Mouse (Mus musculus) stomach, postnatal 0 days (tissue): ENCODE measurements around the gene Spint4. TPM values are rescaled to one million over a fixed set of nuclear protein-coding genes. Genes with fewer than 3 reads are reported as not detected.

ENCODE experiments used
- ATAC-seq: fragments of 200-750 bp; cut with Nextera tagmentation; 2 replicates; pipeline ENCODE4 v1.8.0; 2017; ENCODE audit not compliant: low FRiP score, low TSS enrichment
- DNase-seq: peaks from one replicate; pipeline ENCODE4 v3.0.0-alpha.2; 2016; ENCODE audit warnings: low spot score
- H3K27ac ChIP-seq: fragments of 300-500 bp; sonication (generic); replicated peaks from 2 replicates; pipeline ENCODE4 v1.5.1; 2014; ENCODE audit warnings: mild to moderate bottlenecking, control low read depth
- H3K27me3 ChIP-seq: fragments of 300-500 bp; sonication (generic); 2 replicates; pipeline ENCODE4 v1.6.1; 2014; ENCODE audit warnings: low read length; ENCODE audit not compliant: control insufficient read depth, insufficient read depth
- H3K36me3 ChIP-seq: fragments of 300-500 bp; sonication (generic); 2 replicates; pipeline ENCODE4 v1.6.1; 2014; ENCODE audit warnings: low read length, mixed read lengths; ENCODE audit not compliant: control insufficient read depth, insufficient read depth
- H3K4me1 ChIP-seq: fragments of 300-500 bp; sonication (generic); replicated peaks from 2 replicates; pipeline ENCODE4 v1.6.1; 2014; ENCODE audit warnings: antibody characterized with exemption; ENCODE audit not compliant: control insufficient read depth, insufficient read depth
- H3K4me2 ChIP-seq: fragments of 300-500 bp; sonication (generic); replicated peaks from 2 replicates; pipeline ENCODE4 v1.6.1; 2014; ENCODE audit warnings: low read depth, mild to moderate bottlenecking, control low read depth, moderate library complexity
- H3K4me3 ChIP-seq: fragments of 300-500 bp; sonication (generic); 2 replicates; pipeline ENCODE4 v1.5.1; 2014; ENCODE audit warnings: low read depth, low read length, control low read depth
- H3K9ac ChIP-seq: fragments of 300-500 bp; sonication (generic); 2 replicates; pipeline ENCODE4 v1.6.1; 2014; ENCODE audit warnings: mild to moderate bottlenecking, low read length, control low read depth, mixed read lengths
- H3K9me3 ChIP-seq: fragments of 300-500 bp; sonication (generic); 2 replicates; pipeline ENCODE4 v1.6.1; 2016; ENCODE audit warnings: low read length; ENCODE audit not compliant: control insufficient read depth
- CTCF ChIP-seq: IDR thresholded peaks from 2 replicates; pipeline ENCODE4 v1.5.1; 2016; ENCODE audit warnings: antibody characterized with exemption, low read depth, mild to moderate bottlenecking, moderate library complexity
- EP300 ChIP-seq: optimal IDR thresholded peaks from 2 replicates; pipeline ENCODE3; 2016; ENCODE audit warnings: antibody characterized with exemption
- WGBS: fragments of 180-500 bp; shearing (Covaris S2); extraction: QIAGEN DNeasy Blood & Tissue Kit; methylation state at CpG from one replicate; pipeline ENCODE4 v1.1.7; 2014; 5-methylcytosine and 5-hydroxymethylcytosine counted together
- polyA plus RNA-seq: library from polyadenylated mRNA; unstranded; fragments of >200 nt; fragmentation: Nextera tagmentation; extraction: Ambion mirVana; gene quantifications from 2 replicates; pipeline ENCODE4 v1.2.1, GENCODE M21; 2015

Spint4 gene
- polyA plus RNA-seq, 1 experiment from 2014 or later = not detected

DNA sequence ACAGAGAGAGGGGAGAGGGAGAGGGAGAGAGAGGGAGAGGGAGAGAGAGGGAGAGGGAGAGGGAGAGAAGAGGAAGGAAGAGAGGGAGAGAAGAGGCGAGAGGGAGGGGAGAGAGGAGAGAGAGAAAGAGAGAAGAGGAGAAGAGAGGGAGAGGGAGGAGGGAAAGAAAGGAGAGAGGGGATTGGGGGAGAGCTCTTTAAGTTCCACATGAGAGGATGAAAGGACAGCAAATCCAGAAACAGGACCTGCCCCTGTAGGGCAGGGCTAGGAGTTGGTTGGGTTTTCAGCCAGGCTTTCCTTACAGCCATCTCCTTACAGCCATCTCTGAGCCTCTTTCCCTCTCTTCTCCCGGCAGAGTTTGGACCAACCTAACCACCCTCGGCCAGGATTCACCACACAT, 13.5 kb upstream of the Spint4 start, which contains the start of gene Wfdc13:
TSS of gene Wfdc13 (plus strand) at position 301 of the 400 bp plus-strand sequence.
- H3K4me3 ChIP-seq = 0 out of 2 replicates have a peak within 1 kb of the TSS, but pooled peaks have one; percentile 4
- H3K9me3 ChIP-seq = no peaks in the 10 kb centered on the region
- no peak for DNase-seq
- H3K36me3 ChIP-seq = no peaks in the 10 kb centered on the region
- no peaks in the 10 kb centered on the region for H3K4me1 ChIP-seq
- H3K27me3 ChIP-seq = no peaks in the 10 kb centered on the region
- peak within 1 kb of the TSS; percentile 8; the same call in 1 of the 2 replicates for H3K9ac ChIP-seq
- H3K27ac ChIP-seq = 0 out of 2 replicates have a peak within 1 kb of the TSS, but pooled peaks have one; percentile 30
- no peak for ATAC-seq
- H3K4me2 ChIP-seq = peak within 1 kb of the TSS; percentile 20; the same call in 1 of the 2 replicates
- TF ChIP-seq EP300 (no peak), CTCF (no peak)
- WGBS = 36% methylated on average over 3 of the region's 3 CpGs

DNA sequence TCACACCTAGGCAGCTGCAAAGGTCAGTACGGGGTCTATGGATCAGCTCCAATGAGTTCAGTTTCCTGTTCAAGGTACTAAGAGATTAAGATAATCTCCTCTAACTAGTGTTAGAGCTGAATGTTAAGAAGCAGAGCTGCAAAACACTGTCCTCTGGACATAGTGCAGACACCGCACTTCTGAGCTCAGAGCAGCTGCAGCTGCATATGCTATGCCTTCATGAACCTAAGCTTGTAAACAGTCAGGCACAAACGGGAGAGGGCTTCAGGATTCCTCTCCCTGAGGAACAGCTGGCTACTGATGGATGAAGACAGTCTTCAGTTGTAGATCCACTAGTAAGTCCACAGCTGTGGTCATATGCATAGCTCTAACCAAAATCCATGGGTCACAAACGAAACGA, 2.7 kb downstream of the Spint4 start:
- ATAC-seq (no peak), DNase-seq (no peak)
- H3K36me3 ChIP-seq = no peaks in the 10 kb centered on the region
- H3K9ac ChIP-seq = no peak overlapping the region
- TF ChIP-seq CTCF = no peak
- no peak for TF ChIP-seq EP300
- WGBS = 37% methylated on average over 5 of the region's 5 CpGs
- no peaks in the 10 kb centered on the region for H3K4me1 ChIP-seq
- no peaks in the 10 kb centered on the region for H3K27me3 ChIP-seq
- H3K9me3 ChIP-seq = no peaks in the 10 kb centered on the region
- no peak overlapping the region for H3K4me2 ChIP-seq
- H3K27ac ChIP-seq = no peak overlapping the region
- H3K4me3 ChIP-seq = no peak overlapping the region

DNA sequence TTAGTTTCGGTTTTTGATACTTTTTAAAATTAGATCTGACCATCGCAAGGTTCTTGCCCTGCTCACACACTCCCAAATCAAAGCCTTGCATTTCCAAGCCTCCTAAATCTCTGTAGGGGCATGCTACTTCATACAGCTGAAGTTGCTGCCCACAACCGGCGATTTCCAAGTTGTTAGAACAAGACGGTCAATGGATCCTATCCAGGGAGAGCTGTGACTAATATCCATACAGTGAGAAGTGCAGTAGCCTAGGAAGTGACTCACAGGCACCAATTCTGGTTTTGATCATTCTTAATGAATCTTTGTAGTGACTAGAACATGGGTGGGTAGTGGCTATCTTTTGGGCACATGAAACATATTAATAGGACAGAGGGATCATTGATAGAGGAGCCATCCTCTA, 3.5 kb downstream of the Spint4 start:
- Histone ChIP-seq H3K27me3 (no peaks in the 10 kb centered on the region), H3K9ac (no peak overlapping the region), H3K4me3 (no peak overlapping the region), H3K9me3 (no peaks in the 10 kb centered on the region), H3K27ac (no peak overlapping the region), H3K4me2 (no peak overlapping the region), H3K36me3 (no peaks in the 10 kb centered on the region), H3K4me1 (no peaks in the 10 kb centered on the region)
- DNase-seq (no peak), ATAC-seq (no peak)
- TF ChIP-seq EP300 (no peak), CTCF (no peak)
- 63% methylated on average over 5 of the region's 5 CpGs for WGBS

DNA sequence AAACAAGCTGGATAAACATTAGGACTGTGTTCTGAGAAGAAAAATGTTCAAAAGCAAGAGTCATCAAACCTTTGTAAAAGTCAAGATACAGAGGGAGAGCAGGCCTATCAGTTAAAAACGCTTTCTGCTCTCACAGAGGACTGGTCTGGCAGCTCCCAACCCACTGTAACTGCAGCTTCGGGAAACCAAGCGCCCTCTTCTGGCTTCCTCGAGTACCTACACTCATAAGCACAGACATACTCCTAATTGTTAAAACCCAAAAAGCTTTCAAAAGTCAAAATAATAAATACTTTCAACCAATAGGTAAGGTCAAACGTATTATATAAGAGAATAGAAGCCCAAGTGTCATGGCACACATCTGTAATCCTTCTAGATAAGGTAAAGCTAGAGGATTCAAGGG, 5.9 kb downstream of the Spint4 start:
- H3K9me3 ChIP-seq = no peaks in the 10 kb centered on the region
- H3K9ac ChIP-seq = no peak overlapping the region
- WGBS = 83% methylated on average over 5 of the region's 5 CpGs
- no peak for DNase-seq
- H3K36me3 ChIP-seq = no peaks in the 10 kb centered on the region
- TF ChIP-seq CTCF (no peak), EP300 (no peak)
- no peaks in the 10 kb centered on the region for H3K27me3 ChIP-seq
- ATAC-seq = no peak
- H3K4me3 ChIP-seq = no peak overlapping the region
- no peak overlapping the region for H3K4me2 ChIP-seq
- no peaks in the 10 kb centered on the region for H3K4me1 ChIP-seq
- H3K27ac ChIP-seq = no peak overlapping the region

DNA sequence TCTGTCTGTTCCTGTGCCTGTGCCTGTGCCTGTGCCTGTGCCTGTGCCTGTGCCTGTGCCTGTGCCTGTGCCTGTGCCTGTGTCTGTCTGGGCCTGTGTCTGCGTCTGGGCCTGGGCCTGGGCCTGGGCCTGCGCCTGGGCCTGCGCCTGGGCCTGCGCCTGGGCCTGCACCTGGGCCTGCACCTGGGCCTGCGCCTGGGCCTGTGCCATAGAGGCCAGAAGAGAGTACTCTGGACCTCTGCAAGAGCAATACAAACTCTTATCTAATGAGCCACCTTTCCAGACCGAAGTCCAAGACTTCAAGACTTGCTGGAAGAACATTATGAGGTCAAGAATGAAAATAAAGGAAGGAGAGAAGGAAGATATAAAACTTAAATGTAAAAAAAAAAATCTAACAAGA, 7.0 kb downstream of the Spint4 start:
- no peak for DNase-seq
- no peak for TF ChIP-seq CTCF
- no peak for TF ChIP-seq EP300
- WGBS = 93% methylated on average over 6 of the region's 6 CpGs

DNA sequence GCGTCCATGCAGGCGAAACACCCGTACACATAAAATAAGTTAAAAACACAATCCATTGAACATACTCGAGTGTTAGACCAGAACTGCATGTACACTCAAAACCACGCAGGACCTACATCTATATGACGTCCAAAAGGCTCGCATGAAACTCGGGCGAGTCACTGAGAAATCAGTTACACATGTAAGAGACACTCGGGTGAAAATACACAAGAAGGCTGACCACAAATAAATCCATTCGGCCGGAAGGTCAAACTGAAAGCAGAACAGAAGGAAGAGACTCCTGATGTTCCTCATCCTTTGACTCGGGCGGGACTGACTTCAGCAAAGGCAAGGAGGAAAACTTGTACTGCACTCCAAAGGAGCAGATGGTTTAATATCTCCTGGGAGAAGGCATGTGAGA, 7.7 kb downstream of the Spint4 start:
- no peaks in the 10 kb centered on the region for H3K4me1 ChIP-seq
- no peak overlapping the region for H3K4me2 ChIP-seq
- TF ChIP-seq CTCF = no peak
- no peak for TF ChIP-seq EP300
- H3K9me3 ChIP-seq = no peaks in the 10 kb centered on the region
- H3K27me3 ChIP-seq = no peaks in the 10 kb centered on the region
- H3K36me3 ChIP-seq = no peaks in the 10 kb centered on the region
- H3K27ac ChIP-seq = no peak overlapping the region
- 91% methylated on average over 14 of the region's 14 CpGs for WGBS
- no peak overlapping the region for H3K9ac ChIP-seq
- DNase-seq (no peak), ATAC-seq (no peak)
- H3K4me3 ChIP-seq = no peak overlapping the region

More for the DNA sequence above, 7.0 kb downstream of the Spint4 start:
- H3K27ac ChIP-seq = no peak overlapping the region
- no peak overlapping the region for H3K4me3 ChIP-seq
- no peaks in the 10 kb centered on the region for H3K4me1 ChIP-seq
- H3K4me2 ChIP-seq = no peak overlapping the region
- no peaks in the 10 kb centered on the region for H3K36me3 ChIP-seq
- H3K27me3 ChIP-seq = no peaks in the 10 kb centered on the region
- no peak overlapping the region for H3K9ac ChIP-seq
- no peak for ATAC-seq
- no peaks in the 10 kb centered on the region for H3K9me3 ChIP-seq
